Mouse (Mus musculus) layer of hippocampus, adult 18-20 months (tissue): ENCODE data around the gene Tbc1d19. TPM values are rescaled to one million over a fixed set of nuclear protein-coding genes. Genes with fewer than 3 reads are reported as not detected.

Experiments used
- DNase-seq, 2 experiments: peaks; one replicate each; pipeline ENCODE4 v3.0.0; 2022; ENCODE audit warnings: low spot score in 2 of 2
- total RNA-seq, 2 experiments: library from RNA; stranded (reverse); gene quantifications; 2 replicates each; pipeline ENCODE4 v1.2.3; 2021

Tbc1d19 gene
- total RNA-seq, 2 experiments from 2014 or later, result 43.2 to 44.4 TPM

GRCm38 (mm10) chr5:53948606-53949266 lies 139.3 kb downstream of the Tbc1d19 start:
- DNase-seq, result no peak

GRCm38 (mm10) chr5:53950189-53950588 lies 140.8 kb downstream of the Tbc1d19 start:
- no peak for DNase-seq

- DNase-seq, result no peak
Observed at GRCm38 (mm10) chr5:53953216-53953615, 143.8 kb downstream of the Tbc1d19 start.

Other genes starting within 250 kb of the Tbc1d19 start
- gene Cckar, start 101.9 kb upstream of the Tbc1d19 start, total RNA-seq, result not detected
- 100 to 1,000 TPM; 157 to 166 TPM for gene Stim2, start 188.9 kb downstream of the Tbc1d19 start, total RNA-seq